Mouse (Mus musculus) CD4-positive helper T cell, adult 2 months (primary cell): ENCODE measurements around the gene Icmt.

Experiments used
- DNase-seq: peaks from one replicate; pipeline ENCODE4 v3.0.0-alpha.2; 2012; ENCODE audit warnings: low read depth, missing footprints, low spot score

Gene Icmt

DNA sequence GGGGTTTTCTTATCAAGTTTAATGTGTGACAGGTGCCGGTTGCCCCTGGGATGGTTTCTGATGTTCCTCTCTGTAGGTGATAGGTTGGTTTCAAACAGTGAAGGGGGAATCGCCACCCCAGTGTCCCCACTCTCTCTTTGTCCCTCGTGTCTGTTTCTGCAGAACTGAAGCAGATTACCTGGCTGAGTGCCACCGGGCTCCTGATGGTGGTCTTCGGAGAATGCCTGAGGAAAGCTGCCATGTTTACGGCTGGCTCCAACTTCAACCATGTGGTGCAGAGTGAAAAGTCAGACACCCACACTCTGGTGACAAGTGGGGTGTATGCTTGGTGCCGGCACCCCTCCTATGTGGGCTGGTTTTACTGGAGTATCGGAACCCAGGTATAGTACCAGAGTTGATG is 3.3 kb downstream of the Icmt start:
- no peak for DNase-seq

DNA sequence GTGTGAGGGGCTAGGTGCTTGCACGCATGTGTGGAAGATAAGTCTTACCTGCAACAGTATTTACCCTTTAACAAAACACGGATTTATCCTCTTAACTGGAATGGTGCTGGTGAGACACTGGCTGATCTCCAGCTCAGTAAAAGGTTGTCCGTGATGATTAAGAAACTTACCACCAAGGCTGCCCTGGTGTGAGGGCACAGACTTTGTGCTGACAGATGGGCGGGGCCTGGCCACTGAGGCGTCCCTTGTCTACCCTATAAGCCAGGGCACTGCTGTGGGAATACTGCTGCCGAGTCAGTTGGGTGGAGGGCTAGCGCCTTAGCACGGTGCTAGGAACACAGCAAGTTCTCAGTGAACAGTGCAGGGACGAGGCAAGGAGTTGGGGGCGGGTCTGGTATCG is 5.0 kb downstream of the Icmt start:
- DNase-seq: no peak

DNA sequence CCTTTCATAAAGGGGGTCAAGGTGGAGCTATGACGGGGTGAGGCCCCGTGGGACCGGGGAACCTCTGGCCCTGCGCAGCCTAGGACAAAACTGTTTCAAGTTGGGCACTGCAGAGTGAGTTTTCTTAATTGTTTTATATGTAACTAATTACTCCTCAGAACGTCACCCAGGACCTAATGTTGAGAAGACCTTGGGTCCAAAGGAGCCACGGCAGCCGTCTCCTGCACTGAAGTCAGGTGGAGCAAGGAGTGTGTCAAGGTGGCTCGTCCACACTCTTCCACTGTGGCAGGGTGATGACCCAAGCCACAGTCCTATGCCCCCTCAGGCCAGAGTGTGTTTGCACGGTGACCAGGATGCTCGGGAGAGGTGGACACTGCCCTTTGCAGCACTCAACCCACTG is 6.1 kb downstream of the Icmt start:
- DNase-seq: no peak

DNA sequence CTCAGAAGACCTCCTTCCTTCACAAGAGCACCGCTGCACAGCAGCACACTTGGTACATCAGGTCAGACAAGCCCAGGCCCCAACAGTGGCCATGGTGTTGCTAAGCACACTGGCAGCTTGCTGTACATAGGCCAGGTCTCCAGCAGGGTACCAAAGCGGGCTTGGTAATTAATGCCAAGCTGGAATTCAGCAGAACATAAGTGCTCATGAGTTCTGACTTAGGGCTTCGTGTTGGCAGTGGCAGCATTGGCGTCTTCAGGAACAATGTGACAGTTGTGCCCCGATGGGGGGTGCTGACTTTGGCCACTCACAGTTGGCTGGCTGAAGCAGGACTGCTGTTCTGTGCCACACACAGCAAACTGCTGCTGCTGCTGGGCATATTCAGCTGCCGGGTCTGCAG is 7.7 kb downstream of the Icmt start:
- DNase-seq: no peak

DNA sequence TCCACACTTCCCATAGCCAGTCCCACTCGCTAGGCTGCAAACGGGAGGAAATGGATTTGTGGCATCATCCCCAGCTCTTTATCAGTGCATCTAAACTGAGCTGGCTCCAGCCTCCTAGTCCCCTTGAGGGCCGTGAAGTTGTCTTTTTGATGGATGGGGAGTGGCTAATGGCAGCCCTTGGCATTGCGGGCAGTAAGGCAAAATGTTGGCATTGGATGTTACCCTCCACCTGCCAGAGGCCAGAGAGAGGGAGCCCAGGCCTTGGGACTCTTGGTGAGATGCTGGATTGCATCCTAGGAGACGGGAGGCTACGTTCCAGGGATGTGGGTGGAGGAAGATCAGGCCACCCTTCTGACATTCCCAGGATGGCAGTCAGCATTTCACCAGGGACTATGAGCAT is 9.0 kb downstream of the Icmt start:
- DNase-seq: no peak

DNA sequence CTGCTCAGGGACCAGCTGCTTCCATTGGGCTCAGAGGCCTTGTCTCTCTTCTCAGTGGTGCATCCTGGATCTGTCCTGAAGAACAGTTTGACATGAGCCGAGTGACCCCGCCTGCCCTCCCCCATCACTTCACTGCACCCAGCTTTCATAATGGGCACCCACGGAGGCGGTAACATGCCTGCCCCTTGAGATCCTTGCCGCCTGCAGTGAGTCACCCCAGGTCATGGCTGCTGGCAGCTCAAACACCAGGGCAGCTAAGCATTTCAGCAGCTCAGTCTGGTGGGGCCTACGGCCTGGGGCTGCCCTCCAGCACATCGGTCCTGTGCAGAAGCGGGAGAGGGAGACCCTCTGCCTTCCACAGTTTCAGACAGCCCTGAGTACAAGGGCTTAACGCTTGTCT is 10.5 kb downstream of the Icmt start:
- DNase-seq: no peak

DNA sequence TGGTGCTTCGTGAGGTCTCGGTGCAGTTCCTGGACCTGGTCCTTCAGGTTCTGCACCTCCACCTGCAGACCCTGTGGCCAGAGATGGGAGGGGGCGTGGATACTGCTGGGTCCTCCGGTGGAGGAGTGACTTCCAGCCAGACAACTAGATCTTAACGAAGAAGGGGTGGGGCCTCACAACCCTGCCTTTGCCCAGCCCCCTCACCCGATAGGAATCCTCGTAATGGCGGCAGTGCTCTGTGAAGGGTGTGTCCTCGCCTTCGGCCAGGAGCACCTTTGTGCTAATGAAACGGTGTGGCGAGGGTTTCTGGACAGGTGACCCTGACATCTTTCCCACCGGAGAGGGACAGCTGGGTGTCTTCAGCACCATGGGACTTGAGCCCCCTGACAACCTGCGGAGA is 15.2 kb downstream of the Icmt start:
- DNase-seq: no peak

DNA sequence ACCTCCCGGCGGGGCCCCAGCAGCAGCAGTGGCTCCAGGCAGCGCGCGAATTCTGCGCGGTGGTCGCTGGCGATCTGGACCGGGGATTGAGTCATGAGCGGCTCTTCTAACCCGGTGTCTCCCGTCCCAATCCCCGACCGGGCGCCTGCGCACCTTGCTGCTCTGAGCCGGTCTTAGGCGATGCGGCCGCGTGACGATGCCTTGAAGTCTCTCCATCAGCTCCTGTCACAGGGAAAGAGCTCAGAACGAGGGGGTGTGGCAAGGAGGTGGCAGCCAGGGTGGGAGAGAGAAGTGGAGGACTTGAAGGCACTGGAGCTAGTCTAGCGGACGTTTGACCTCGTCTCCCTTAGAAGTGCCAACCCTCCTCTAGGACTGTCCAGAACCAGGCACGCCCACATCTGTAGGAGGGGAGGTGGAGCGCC is 16.2 kb downstream of the Icmt start:
- peak; percentile 30 for DNase-seq

DNA sequence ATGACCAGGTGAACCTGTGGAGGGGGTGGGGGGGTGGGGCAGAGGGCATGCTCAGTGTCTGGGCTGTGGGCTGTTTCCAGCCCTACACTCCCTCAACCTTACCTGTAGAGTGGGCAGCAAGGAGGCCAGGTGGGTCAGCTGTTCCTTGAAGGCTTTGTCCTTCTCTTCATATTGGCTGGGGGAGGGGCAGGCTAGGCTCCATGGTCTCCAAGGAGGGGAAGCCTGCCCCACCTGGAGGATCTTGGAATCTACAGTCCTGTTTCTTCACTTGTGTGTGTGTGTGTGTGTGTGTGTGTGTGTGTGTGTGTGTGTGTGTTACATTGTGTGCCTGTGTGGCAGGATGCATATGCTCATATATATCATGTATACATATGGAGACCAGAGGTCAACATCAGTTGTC is 16.9 kb downstream of the Icmt start:
- DNase-seq: no peak

DNA sequence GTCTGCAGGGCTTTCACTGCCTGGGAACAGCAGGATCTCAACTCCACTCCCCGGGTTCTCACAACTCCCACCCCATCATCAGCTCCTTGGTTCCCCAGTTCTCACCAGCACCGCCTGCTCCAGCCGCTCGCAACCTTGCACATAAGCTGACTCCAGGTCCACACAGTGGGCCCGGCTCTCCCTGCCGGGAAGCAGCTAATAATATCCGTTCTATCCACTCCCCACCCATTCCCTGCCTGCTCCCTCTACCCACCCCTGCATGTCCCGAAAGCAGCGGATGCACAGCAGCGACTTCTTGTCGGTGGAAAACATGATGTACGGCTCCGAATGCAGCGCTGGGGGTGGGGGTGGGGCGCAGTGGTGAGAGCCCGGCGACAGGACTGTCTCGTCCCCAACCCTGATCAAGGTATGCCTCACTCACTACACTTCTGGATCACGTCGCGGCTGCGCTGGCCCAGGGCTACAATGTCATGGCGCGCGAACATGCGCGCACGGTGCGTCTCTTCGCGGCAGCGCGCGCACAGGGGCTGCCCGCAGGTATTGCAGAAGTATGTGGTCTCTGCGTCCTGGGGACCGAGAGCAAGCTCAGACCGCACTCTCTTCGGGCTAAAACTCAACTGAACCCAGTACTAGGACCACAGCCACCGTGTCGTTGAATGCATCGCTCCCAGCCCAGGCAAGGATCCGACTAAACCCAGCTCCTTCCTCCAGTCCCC is 18.6 kb downstream of the Icmt start:
- DNase-seq: no peak

DNA sequence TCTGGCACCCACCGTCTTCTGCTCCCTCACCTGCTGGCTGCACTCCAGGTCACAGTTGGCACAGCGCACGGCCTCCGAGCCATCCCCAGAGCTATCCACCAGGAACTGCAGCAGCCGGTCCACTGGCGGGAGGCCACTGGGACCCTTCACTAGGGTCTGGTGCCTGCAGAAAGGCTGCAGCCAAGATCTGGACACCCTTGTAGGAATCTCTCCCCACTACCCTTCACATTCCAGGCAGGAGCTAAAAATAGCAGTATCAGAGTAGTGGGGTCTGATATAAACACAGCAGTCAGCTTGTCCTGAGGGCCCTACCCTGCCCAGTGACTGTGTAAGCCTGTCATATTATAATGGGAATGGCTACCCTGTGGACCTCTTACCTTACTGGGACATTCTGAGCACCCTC is 20.6 kb downstream of the Icmt start:
- DNase-seq: no peak

DNA sequence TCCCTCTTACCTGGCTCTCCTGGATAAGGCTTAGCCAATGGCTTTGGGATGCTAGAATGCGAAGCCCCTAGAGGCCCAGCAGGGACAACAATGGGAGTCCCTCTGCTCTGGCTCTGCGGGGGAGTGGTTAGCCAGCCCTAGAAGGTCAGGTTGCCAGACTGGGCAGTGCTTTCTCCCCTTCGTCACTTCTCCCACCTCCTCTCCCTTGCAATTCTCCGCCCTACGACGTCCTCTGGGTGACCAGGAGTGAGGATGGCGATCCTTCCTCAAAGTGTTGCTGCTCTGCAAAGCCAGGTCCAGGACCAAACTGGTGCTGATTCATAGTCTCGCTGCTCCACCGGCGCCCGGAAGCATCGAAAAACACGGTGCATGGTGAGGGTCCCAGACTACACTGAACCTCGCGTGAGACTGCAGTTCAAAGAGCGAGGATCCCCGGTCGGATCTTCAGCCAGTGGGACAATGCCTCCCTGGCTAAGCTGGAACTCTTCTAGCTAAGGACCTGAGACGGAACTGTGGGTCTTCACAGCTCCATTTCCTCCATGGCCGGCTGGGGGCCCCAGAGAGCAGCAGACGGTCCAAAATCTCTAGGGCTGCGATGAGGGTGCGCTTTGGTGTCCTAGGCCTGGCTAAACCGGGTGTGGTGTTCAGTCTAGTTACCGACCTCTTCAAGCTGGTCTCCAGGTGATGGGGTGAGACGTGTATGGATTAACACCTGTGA is 21.6 kb downstream of the Icmt start, which contains the start of gene Rnf207:
TSS of gene Rnf207 (minus strand) at position 477 of the 718 bp plus-strand sequence.
- DNase-seq: peak; percentile 49

DNA sequence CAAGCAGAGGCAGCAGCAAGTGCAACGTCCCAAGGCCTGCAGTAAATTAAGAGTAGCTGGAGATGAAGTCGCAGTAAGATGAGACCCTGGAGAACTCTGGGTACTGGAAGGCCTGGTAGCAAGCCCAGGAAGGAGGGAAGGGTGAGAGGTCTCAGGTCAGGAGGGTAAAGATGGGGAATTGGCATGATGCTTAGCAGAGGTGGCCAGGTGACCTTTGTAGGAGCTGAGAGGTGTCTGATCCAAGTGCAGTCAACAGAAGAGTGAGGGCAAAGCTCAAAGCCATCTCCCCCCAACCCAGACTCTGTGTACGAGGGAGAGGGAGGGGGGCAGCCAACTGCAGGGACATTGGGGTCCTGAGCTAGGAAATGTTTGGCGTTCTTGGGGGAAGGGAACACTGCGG is 24.4 kb downstream of the Icmt start:
- DNase-seq: no peak

DNA sequence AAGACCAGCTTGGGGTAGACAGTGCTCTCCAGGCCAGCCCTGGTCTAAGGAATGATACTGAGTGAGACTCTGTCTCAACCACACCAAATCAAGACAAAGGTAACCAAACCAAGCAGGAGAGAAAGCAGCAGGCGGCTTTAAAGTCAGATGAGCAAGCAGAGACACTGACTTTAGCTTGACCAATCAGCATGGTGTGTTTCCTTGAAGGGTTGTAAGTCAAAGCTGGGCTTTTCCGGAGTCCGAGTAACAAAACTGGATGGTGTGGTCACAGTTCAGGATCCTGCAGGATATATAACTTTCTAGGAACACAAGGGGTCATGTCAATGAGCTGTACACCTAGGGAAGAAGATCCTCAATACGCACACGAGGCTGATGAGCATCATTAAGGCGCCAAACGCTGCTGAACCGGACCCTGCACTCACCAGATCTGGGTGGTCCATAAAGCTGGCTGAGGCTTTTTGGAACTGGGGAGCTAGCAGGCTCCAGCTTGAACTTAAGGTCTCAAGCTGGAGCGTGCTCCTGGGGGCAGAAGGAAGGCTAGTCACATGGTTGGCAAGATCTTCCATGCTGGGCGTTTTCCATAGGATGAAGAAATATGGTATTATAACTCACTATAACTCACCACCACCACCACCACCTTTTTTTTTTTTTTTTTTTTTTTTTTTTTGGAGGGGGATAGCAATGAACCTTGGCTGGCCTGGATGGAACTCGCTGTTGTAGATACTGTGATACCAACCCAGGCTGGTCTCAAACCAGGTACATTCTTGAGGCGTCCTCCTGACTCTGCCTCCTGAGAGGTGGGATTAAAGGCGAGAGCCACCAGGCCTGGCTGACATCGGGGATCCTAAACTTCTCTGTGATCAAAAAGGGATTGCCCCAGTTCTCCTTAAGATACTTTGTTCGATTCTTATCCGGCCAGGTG is 27.9 kb downstream of the Icmt start:
- DNase-seq: no peak

DNA sequence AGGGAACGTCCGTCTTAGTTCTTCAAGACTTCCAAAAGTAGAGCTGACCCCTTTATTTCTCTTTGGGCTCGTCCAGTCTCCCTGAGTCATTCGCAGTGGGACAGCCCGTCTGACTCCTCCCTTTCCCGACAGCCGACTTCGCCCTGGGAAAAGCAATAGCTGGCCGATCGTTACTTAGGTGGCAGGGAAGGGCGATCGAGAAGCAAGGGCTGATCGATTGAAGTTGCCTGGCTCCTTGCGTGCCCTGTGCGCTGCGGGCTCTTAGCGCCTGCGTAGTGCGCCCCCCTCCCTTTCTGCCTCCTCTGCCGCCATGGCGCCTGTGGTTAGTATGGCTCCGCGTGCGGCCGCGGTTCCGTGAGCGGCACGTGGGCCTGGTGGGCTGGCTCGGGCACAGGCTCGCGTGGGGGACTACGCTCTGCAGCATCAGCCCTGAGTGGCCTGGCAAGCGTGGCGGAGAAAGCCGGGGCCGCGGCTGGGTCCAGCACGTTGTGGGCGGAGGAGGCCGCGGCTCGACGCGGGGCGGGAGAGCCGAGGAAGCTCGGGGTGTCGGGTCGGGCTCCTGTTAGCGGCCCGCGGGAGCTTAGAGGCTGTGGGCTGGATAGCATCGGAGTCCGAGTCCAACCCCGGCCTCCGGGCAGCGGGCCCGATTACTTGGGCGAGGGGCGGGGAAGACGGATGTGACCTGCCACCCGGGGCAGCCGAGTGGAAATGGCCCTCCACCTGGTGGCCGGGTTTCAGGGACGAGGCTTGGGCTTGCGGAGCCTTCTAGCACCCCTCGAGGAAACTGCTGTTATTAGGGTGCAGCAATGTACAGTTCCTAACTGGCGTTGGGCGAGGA is 28.8 kb downstream of the Icmt start, which contains the start of gene Rpl22:
TSS of gene Rpl22 (plus strand) at position 169 of the 838 bp plus-strand sequence.
- peak; percentile 98 for DNase-seq

DNA sequence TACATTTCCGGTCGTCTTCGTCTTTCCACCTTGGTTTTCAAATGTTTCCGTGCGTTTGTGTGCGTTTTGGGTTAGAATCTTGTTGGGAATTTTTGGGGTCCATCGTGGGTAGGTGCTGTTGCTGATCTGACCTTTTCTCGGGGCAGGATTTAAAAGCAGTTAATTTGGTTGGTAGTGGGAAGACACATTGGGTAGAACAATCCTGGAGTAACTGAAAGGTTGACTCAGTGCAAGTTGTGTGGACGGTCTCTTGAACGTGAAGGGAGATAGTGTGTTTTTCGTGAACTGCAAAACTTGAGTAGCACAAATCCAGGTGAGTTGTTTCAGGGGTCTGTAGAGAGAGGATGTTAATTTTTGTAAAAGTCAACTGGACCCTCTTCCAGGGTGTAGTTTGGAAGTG is 29.5 kb downstream of the Icmt start:
- DNase-seq: no peak

DNA sequence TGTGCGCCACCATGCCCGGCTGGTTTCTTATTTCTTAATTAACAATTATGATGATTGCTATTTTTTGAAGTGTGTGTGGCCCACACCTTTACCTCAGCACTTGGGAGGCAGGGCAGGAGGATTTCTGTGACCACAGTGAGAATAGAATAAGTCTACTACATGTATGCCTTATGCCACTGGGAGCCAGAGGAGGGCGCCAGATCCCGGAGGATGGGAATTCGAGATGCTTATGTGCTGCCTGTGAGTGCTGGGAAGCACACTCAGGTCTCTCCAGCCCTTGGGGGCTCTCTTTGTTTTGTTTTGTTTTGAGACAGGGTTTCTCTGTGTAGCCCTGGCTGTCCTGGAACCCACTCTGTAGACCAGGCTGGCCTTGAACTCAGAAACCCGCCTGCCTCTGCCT is 31.7 kb downstream of the Icmt start:
- DNase-seq: peak; percentile 34

DNA sequence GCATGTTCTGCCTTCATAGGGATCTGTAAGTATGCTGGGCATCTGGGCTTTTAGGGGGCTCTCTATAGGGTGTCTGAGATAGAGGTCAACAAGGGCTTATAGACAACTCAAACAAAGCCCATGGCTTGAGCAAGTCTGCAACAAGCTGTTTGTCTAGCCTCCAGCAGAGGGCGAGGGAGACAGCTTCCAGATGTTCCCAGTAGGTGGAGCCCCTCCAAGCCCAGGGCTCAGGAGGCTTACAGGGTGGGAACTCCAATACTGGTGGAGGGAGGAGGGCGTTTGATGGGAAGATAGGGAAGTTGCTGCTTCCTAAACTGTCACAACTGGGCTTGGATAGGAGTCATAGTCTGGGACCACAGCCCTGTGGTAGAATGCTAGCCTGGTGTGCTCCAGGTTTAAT is 35.9 kb downstream of the Icmt start:
- DNase-seq: peak; percentile 54

DNA sequence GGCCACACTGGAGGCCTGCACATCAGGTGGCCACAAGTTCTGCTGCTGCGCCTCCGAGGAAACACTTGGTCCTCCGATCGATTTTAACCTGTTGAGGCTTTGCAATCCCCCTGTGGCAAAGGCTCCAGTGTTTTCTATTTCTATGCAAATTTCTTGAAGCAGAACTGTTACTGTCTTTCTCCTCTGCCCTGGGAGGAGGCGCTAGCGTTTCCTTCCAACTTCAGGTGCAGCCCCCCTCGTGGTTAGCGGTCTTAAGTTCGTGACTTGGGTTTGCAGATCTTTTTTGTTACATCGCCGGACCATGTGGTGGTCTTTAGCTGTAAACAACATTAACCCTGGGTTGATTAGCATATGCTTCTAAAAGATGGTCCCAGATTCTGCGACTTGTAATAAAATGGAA is 36.6 kb downstream of the Icmt start:
- no peak for DNase-seq

DNA sequence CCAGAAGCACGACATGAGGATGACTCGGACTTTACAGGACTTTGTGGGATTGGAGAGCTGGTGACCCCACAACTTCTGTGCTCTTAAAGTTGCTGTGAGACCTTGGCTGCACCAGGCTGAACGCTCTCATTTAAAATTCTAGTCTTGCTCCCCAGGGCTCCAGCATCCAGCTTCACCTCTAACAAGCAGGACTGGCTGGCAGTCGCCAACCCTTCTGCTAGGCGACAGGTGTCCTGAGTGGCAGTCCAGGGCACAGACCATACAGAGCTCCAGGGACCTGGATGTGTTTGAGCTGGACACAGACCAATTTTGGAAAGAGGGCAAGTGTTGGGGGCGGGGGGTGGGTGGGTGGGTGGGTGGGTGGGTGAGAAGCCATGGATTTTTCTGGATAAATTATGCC is 40.7 kb downstream of the Icmt start:
- DNase-seq: no peak
